Mouse (Mus musculus): Measurements from ENCODE around the gene Cxcl15.

DNA sequence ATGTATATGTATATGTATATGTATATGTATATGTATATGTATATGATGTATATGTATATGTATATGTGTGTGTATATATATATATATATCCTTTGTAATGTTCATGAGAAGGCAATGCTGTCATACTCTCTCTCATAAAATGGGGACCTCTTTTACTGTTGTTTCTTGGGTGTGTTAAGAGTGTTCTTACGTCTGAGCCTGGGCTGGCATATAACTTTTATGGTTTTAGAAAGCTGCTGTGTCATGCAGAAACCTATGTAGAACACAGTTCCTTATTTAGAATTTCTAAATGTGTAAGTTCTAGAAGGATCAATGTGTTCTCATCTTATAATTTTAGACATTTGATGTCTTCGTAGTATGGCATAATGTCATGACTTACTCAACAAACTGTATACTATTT, 33.5 kb upstream of the Cxcl15 start:
- TF ChIP-seq POLR2A (IDR thresholded peaks at IDR 0.05; ENCODE audit: insufficient read length, low read depth) (no peak), REST (IDR thresholded peaks at IDR 0.05; ENCODE audit: insufficient read depth, insufficient read length) (no peak), CEBPB (IDR thresholded peaks at IDR 0.05; ENCODE audit: insufficient read depth, poor library complexity, severe bottlenecking) (no peak), E2F4 (IDR thresholded peaks at IDR 0.05; ENCODE audit: insufficient read depth) (no peak), TCF3 (IDR thresholded peaks at IDR 0.05; ENCODE audit: insufficient read length, low read depth) (no peak), POLR2AphosphoS2 (IDR thresholded peaks at IDR 0.05; ENCODE audit: insufficient read length, low read depth) (no peak), USF1 (IDR thresholded peaks at IDR 0.05; ENCODE audit: low read depth) (no peak), TCF12 (IDR thresholded peaks at IDR 0.05; ENCODE audit: insufficient read depth, poor library complexity, severe bottlenecking) (no peak), MYOG (IDR thresholded peaks at IDR 0.05; ENCODE audit: control insufficient read depth in 1 of 3, insufficient read depth in 1 of 3, insufficient read length in 2 of 3, low read depth in 2 of 3) (no peak), MAX (IDR thresholded peaks at IDR 0.05; ENCODE audit: low read depth) (no peak)
